Mouse (Mus musculus) thymus, postnatal 4 days (tissue): ENCODE data around the gene Aqr.
"Not testable (repeated sequence)": the region's sequence is repeated elsewhere in the genome, so short reads cannot be mapped to it uniquely, and the experiment has no call there.

Source experiments
- DNase-seq: peaks from one replicate; pipeline ENCODE4 v3.0.0; 2021

Gene Aqr

DNA sequence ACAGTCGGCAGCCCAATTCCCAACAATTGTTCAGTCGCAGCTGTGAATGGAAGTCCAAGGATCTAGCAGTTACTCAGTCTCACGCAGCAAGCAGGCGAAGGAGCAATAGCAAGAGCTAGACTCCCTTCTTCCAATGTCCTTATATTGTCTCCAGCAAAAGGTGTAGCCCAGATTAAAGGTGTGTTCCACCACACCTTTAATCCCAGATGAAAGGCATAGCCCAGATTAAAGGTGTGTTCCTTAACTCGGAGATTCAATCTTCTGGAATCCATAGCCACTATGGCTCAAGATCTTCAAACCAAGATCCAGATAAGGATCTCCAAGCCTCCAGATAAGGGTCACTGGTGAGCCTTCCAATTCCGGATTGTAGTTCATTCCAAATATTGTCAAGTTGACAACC, at the start of gene Aqr:
Aqr (minus strand) TSS at position 101 of the 400 bp plus-strand sequence.
- DNase-seq, result not testable (repeated sequence)

DNA sequence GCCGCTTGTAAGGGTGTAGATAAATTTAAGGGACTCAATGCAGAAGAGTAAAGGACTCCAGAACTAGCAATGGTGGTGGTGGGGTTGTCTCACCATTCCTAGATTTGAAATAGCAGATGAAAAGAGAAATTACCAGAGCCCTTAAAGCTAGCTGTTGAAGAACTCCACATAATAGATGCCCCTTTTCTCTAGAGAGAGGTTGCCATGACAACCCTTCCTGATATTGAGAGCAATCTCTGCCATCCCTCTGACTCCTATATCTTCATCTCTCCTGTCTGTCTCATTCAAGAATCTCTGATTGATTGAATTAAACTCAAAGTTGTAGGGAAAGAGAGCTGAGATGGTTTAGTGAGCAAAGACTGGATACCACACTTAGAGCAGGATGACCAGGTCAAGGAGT, 49.7 kb upstream of the Aqr start:
- DNase-seq, result no peak

- no peak for DNase-seq
These were observed 48.8 kb upstream of the Aqr start for GRCm38 (mm10) chr2:114235584-114235983.

DNA sequence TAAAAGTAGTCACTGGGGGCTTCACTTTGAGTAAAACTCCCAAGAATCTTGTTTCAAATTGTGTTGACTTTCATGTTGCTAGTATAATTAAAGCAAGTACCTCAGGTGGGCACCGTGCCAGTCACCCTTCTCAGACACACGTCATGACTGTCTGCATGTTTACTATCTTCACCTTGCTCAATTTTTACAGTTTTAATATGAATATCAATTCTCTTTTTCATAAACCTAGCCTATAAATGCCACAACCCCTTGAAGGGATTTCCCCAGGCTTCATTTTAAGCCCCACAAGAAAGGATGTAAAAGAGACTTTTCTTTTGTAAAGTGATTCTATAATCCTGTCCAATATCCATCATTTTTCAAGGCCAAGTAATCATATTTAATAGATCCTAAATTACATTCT, 44.4 kb upstream of the Aqr start:
- no peak for DNase-seq

- DNase-seq, result no peak
These were observed 41.8 kb upstream of the Aqr start for GRCm38 (mm10) chr2:114228672-114229071.

GRCm38 (mm10) chr2:114205036-114205435, 18.2 kb upstream of the Aqr start:
- DNase-seq, result no peak

- DNase-seq, result no peak
These were observed 14.8 kb upstream of the Aqr start for GRCm38 (mm10) chr2:114201574-114201973.

- DNase-seq, result peak; percentile 83
These were observed 14.2 kb upstream of the Aqr start, which contains the start of gene Zfp770 for GRCm38 (mm10) chr2:114200932-114201559. Zfp770 (minus strand) TSS chr2:114201469.

DNA sequence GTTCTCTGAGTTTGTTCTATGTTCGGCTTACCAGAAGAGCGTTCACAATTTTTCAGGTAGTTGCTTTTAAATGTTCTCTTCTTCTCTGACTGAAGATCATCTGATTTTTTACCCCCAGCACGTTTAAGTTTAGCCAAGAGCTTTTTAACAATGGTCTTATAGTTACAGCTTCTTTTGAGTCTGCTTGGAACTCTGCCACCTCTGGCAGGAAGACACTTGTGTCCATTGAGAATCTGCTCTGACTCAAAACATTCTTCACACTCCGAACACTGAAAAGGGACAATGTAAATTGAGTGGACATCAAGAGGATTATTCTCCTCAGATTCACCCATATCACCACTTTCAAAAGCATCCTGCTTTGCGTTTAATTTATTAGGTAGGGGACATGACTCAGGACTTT, 9.6 kb upstream of the Aqr start:
- DNase-seq, result no peak

GRCm38 (mm10) chr2:114177802-114178733, 8.8 kb downstream of the Aqr start:
- no peak for DNase-seq

GRCm38 (mm10) chr2:114174651-114175484, 12.0 kb downstream of the Aqr start:
- peak; percentile 81 for DNase-seq

DNA sequence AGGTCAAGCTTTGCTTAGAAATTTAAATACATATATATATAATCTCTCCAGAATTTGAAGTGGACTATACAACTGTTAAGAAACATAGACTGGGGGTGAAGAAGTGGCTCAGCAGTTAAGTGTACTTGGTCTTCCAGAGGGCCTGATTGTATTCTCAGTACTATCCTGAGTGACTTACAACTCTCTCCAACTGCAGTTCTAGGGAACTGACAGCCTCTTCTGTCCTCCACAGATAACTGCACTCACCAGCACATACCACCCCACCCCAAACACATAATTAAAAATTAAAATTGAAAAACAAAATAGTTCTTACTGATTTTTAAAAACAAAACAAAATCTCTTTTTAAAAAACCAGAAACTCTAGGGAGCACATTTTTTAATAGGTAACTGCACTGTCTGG, 13.6 kb downstream of the Aqr start:
- no peak for DNase-seq

GRCm38 (mm10) chr2:114167837-114168236, 19.0 kb downstream of the Aqr start:
- DNase-seq, result no peak

GRCm38 (mm10) chr2:114161978-114162377, 24.8 kb downstream of the Aqr start:
- no peak for DNase-seq

GRCm38 (mm10) chr2:114157345-114157744, 29.5 kb downstream of the Aqr start:
- DNase-seq, result no peak

DNA sequence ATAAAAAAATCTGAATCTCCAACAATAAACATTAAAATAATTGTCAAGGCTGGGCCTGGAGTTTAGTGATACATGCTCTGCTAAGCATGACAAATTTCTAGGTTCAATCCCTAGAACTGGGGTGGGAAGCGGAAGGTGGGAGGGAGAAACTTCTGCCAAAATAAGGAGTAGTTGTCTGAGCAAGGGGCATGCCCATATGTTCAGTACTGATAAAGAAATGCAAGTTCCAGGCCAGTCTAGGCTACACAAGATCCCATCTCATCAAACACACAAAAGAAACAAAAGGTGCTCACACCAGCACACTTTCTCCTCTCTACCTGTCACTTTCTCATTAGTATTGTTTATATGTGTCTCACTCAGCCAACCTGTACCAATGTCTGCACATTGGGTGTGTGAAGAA, 30.2 kb downstream of the Aqr start:
- no peak for DNase-seq

- no peak for DNase-seq
These were observed 33.6 kb downstream of the Aqr start for GRCm38 (mm10) chr2:114153247-114153646.

DNA sequence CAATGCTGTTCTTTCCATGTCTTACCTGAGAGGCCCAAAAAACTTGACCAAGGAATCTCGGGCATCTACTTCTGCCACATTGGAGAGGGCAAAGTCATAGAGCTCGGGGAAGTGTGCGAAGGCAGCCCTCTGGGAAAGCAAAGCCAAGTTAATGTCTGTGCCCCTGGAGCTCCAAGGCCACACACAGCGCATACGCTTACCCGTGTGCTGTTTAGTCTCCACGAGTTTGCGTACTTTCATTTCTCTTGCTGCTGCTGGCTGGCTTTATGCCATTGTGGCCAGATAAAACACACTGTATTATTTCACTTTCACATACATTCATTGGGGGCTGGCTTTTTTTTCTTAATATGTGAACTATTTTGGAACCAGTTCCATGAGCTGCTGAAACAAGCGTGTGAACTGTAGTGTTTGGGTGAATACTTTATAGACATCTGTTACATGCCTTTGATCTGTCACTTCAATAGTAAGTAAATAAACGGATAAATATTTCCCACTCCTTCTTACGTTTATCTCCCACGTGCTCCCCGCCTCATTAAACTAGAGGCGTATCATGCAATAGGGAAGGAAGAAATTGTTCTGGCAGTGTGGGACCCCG, 39.9 kb downstream of the Aqr start:
- no peak for DNase-seq

DNA sequence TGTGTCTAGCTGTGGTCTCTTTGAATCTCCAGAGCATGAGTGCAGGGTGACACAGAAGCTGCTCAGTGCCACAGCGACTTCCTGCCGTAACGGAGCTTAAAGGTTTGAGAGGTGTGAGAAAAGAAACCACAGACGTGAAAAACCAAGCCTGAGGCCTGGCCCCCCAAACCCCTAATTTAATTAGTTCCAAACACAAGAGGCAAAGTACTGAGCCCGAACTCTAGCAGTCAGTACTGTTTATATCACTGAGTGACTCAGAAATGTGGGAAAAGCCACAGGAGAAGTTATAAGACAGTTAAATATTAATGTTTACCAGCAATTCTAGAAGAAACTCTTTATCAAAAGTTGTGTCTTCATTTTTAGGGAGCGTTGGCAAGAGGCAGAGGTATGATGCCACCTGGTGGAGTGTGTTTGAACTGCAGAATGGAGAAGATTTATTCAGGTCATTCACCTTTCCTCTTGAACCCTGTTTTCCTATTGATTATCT, 41.5 kb downstream of the Aqr start:
- peak; percentile 73 for DNase-seq

DNA sequence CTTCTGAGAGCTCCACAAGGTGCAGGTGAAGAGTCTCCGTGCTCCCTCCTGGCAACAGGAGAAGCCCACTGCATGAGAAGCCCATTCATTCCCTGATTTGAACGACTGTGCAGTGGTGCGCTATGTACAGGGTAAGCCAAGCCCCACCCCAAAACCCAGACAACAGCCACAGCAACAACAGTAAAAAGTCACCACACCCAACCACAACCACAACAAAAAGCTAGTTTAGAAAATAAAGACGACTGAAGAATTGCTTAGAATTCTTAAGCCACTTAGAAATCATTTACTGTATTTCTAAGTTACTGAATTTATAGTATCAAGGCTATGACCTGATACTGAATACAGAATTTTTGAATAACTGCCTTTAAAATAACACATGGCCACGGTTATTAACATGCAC, 41.9 kb downstream of the Aqr start:
- peak; percentile 60 for DNase-seq

DNA sequence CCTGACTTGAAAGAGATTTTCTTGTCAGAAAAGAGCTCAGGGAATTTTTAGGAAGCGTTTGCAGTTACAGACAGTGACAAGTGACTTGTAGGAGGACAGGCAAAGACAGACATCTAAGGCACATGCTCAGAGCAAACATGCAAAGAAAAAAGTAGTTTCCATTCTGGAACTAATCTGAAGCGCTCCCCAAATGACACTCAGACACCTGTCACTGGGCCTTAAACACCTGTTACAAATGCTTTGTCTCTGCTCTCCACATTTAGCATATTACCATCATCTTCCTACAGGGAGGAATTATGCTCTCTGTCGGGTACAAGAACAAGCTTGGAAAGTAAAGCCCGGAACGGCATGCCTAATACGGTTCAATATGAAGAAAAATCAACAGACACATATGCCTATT, 43.0 kb downstream of the Aqr start:
- DNase-seq, result no peak

DNA sequence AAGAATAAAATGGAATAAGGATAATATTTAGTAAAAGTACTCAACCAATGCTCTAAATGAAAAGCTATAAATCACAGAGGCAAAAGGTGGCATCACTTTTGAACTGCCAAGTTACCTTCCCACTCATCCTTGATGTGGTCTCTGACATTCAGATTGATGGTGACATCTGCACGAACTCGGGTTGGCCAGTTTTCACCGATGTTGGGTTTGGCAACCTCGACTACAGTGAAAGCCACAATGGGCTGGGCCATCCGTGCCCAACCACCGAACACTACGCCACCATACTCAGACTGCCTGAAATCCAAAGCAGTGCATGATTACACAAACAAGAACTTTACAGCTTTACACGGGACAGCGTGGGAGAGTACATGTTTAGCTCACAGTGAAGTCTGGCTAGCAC, 50.1 kb downstream of the Aqr start:
- no peak for DNase-seq

- DNase-seq, result no peak
These were observed 51.0 kb downstream of the Aqr start for GRCm38 (mm10) chr2:114135777-114136176.
